Mouse (Mus musculus) heart, embryonic 16.5 days (tissue): ENCODE data around the gene Osbpl10. TPM values are rescaled to one million over a fixed set of nuclear protein-coding genes. Genes with fewer than 3 reads are reported as not detected.

Experiments used
- ATAC-seq: fragments of 200-750 bp; cut with Nextera tagmentation; replicated peaks from 2 replicates; pipeline ENCODE4 v1.8.0; 2017; ENCODE audit warnings: moderate number of reproducible peaks; ENCODE audit not compliant: insufficient read depth, low FRiP score; ENCODE audit errors: extremely low read depth
- H3K27ac ChIP-seq: fragments of 300-500 bp; sonication (generic); 2 replicates; pipeline ENCODE4 v1.5.1; 2014; ENCODE audit warnings: mild to moderate bottlenecking, low read length, control low read depth, moderate library complexity
- H3K27me3 ChIP-seq: fragments of 300-500 bp; sonication (generic); 2 replicates; pipeline ENCODE4 v1.6.1; 2014; ENCODE audit warnings: low read length, mixed read lengths; ENCODE audit not compliant: control insufficient read depth, insufficient read depth
- H3K36me3 ChIP-seq: fragments of 300-500 bp; sonication (generic); 2 replicates; pipeline ENCODE4 v1.6.1; 2014; ENCODE audit not compliant: control insufficient read depth, insufficient read depth
- H3K4me1 ChIP-seq: fragments of 300-500 bp; sonication (generic); 2 replicates; pipeline ENCODE4 v1.6.1; 2014; ENCODE audit warnings: low read length, mixed read lengths; ENCODE audit not compliant: control insufficient read depth, insufficient read depth
- H3K4me2 ChIP-seq: fragments of 300-500 bp; sonication (generic); 2 replicates; pipeline ENCODE4 v1.6.1; 2014; ENCODE audit warnings: low read depth, mild to moderate bottlenecking, control low read depth, low read length
- H3K4me3 ChIP-seq: fragments of 300-500 bp; sonication (generic); 2 replicates; pipeline ENCODE4 v1.5.1; 2014; ENCODE audit warnings: mild to moderate bottlenecking, control low read depth, low read length
- H3K9ac ChIP-seq: fragments of 300-500 bp; sonication (generic); 2 replicates; pipeline ENCODE4 v1.6.1; 2014; ENCODE audit warnings: low read length, control low read depth
- H3K9me3 ChIP-seq: fragments of 300-500 bp; sonication (generic); replicated peaks from 2 replicates; pipeline ENCODE4 v1.6.1; 2016; ENCODE audit warnings: low read length; ENCODE audit not compliant: control insufficient read depth
- WGBS: fragments of 180-500 bp; shearing (Covaris S2); extraction: QIAGEN DNeasy Blood & Tissue Kit; methylation state at CpG from one replicate; pipeline ENCODE4 v1.1.7; 2014; 5-methylcytosine and 5-hydroxymethylcytosine counted together
- polyA plus RNA-seq: library from polyadenylated mRNA; unstranded; fragments of >200 nt; fragmentation: Nextera tagmentation; extraction: Ambion mirVana; gene quantifications from 2 replicates; pipeline ENCODE4 v1.2.1, GENCODE M21; 2015

The Osbpl10 gene
- polyA plus RNA-seq, 1 experiment from 2014 or later = 5.1 TPM

DNA sequence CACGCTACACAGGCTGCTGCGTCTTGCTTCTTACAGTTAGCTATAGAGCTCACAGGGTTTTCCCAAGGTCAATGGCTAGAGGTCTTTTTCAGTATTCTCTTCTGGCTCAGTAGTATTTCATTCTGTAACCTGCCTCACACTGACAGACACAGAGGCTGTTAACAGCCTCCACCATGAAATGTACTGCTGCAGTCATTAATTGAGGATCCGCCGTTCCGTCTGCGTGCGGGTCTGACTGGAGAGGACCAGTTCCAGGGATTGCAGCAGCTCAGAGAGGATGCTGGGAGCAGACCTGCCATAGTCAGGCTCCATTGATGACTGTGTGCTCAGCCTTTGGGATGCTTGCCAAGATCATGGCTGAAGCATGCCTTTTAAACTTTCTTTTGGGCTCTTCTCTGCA is 129.1 kb downstream of the Osbpl10 start:
- Histone ChIP-seq H3K9me3 (no peaks in the 10 kb centered on the region), H3K4me2 (no peak overlapping the region), H3K27ac (no peak overlapping the region), H3K4me1 (0 out of 2 replicates have a peak, but pooled peaks cover 2% of the 10 kb centered on the region), H3K36me3 (no peaks in the 10 kb centered on the region), H3K27me3 (no peaks in the 10 kb centered on the region), H3K9ac (no peak overlapping the region), H3K4me3 (no peak overlapping the region)
- 83% methylated on average over 7 of the region's 7 CpGs for WGBS
- no peak for ATAC-seq

DNA sequence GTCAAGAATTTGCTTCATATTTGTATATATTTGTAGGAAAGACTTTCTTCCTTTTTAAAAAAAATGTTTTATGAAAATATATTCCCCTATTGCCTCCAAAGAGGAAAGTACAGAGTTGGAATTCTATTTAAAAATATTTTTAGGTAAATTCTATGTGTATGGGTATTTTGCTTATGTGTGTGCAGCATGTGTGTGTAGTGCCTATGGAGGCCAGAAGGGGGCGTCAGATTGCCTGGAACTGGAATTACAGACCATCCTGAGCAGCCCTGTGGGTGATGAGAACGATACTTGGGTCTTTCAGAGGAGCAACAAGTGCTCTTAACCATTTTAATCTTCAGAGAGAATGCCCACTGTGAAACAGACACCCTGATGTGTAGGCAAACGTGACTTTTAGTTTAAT is 132.3 kb downstream of the Osbpl10 start:
- no peak for ATAC-seq
- Histone ChIP-seq H3K27me3 (no peaks in the 10 kb centered on the region), H3K4me1 (0 out of 2 replicates have a peak, but pooled peaks cover 2% of the 10 kb centered on the region), H3K27ac (no peak overlapping the region), H3K4me3 (no peak overlapping the region), H3K36me3 (no peaks in the 10 kb centered on the region), H3K4me2 (no peak overlapping the region), H3K9me3 (no peaks in the 10 kb centered on the region), H3K9ac (no peak overlapping the region)
- WGBS = 60% methylated on average over 3 of the region's 3 CpGs

DNA sequence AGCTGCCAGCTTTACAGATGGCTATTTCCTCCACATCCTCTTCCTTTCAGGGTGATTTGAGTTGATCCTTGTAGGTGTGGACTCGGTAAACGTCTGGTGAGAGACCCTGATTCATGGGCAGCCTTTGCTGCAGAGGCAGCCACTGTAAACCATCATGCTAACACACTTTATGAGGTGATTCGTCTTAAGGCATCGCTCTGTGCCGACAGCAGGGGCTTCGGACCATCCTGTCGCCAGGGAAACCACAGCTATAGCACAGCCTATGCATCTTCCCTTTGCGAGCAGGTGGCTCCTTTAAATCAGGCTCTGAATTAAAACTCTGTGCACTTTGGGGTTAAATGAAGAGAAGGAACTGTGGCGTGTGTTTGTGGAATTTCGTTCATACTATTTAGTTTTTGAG is 138.9 kb downstream of the Osbpl10 start:
- Histone ChIP-seq H3K4me1 (peaks cover 13% of the 10 kb centered on the region), H3K27me3 (no peaks in the 10 kb centered on the region), H3K4me3 (no peak overlapping the region), H3K9ac (no peak overlapping the region), H3K9me3 (no peaks in the 10 kb centered on the region), H3K36me3 (no peaks in the 10 kb centered on the region), H3K4me2 (no peak overlapping the region), H3K27ac (no peak overlapping the region)
- ATAC-seq = no peak
- 72% methylated on average over 10 of the region's 10 CpGs for WGBS

DNA sequence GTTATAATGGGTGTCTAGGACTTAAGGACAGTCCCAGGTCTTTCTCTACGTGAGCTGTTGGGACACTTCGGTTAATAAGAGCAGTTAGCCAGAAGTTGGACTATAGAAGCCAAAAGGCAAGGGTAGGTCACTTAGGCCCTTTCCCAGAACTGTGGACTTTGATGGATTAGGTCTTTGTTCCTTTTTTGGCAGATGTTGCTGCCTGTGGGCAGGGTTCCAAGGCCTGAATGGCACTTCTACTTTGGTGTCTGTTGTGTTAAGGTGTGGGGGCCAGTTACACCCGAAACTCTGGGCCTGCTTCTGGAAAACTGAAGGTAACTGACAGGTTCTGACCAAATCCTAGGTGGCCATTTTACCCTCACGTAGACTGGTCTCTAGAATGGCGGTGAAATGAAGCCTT is 141.9 kb downstream of the Osbpl10 start:
- no peak overlapping the region for H3K4me2 ChIP-seq
- no peaks in the 10 kb centered on the region for H3K9me3 ChIP-seq
- no peaks in the 10 kb centered on the region for H3K36me3 ChIP-seq
- peaks cover 13% of the 10 kb centered on the region for H3K4me1 ChIP-seq
- no peak overlapping the region for H3K9ac ChIP-seq
- no peaks in the 10 kb centered on the region for H3K27me3 ChIP-seq
- 66% methylated on average over 5 of the region's 5 CpGs for WGBS
- no peak overlapping the region for H3K4me3 ChIP-seq
- peak; percentile 43; the same call in 1 of the 2 replicates for ATAC-seq
- H3K27ac ChIP-seq = no peak overlapping the region

DNA sequence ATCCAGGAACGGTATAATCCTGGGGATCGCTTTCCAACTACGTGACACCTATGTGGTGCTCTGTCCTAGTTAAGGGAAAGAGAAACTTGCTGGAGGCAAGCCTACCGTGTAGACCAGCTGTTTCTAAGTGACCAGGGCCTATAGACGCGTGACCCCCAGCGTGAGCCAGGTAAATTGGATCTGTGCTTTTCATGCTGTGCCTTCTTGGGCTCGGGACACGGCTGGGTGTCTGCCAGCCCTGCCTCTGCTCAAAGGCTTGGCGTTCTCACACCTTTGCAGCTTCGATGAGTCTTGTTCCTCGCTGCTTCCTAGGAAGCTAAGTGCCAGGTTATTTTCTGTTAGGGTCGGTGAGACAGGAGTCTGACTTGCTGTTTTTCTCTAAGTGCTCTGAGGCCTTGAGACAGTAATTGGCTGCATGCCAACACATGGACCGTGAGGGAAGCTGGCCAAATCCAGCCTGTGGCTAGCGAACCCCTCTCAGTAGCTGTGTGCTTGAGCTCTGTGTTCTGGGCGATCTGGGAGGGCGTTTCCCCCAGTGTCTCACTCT is 142.4 kb downstream of the Osbpl10 start:
- H3K36me3 ChIP-seq = no peaks in the 10 kb centered on the region
- ATAC-seq = peak; percentile 49
- peak overlapping the region; percentile 3; the same call in 1 of the 2 replicates for H3K4me2 ChIP-seq
- no peak overlapping the region for H3K9ac ChIP-seq
- no peak overlapping the region for H3K4me3 ChIP-seq
- WGBS = 39% methylated on average over 17 of the region's 17 CpGs
- peaks cover 13% of the 10 kb centered on the region for H3K4me1 ChIP-seq
- H3K27ac ChIP-seq = no peak overlapping the region
- H3K27me3 ChIP-seq = no peaks in the 10 kb centered on the region
- no peaks in the 10 kb centered on the region for H3K9me3 ChIP-seq

DNA sequence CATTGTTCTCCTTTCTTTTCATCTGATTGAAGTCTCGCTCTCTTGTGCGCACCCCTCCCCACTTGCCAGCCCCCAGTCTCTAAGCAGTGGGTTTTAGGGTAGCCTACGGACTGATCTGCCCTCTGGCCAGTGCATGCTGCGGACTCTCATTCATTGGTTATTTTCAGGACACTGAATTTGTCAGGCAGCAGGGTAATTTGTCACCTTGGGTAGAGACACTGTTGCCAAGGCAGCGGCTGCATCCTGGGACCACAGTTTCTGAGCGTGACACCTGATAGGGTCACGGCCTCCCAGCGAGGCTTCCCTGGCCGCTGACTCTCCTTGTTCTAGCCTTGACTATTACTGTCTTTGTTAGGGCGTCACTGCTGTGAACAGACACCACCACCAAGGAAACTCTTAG is 149.0 kb downstream of the Osbpl10 start:
- ATAC-seq = no peak
- Histone ChIP-seq H3K27me3 (no peaks in the 10 kb centered on the region), H3K27ac (no peak overlapping the region), H3K4me2 (no peak overlapping the region), H3K9me3 (no peaks in the 10 kb centered on the region), H3K4me3 (no peak overlapping the region), H3K4me1 (no peaks in the 10 kb centered on the region), H3K36me3 (no peaks in the 10 kb centered on the region), H3K9ac (no peak overlapping the region)
- 72% methylated on average over 10 of the region's 10 CpGs for WGBS

DNA sequence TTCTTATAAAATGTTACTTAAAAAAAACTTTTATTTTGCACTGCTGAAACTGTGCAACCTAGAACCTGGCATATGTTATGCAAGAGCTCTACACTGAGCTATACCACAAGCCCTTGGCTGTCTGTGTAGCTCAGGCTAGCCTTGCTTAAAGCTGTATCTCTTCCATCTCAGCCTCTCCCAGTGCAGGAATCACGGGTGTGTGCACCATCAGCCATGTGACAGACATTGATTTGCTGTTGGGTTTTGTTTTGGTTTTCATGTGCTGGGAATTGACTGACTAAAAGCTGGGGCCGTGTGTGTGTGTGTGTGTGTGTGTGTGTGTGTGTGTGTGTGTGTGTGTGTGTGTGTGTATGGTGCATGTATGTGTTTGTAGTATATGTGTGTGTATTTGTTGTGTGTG is 155.6 kb downstream of the Osbpl10 start:
- H3K4me3 ChIP-seq = no peak overlapping the region
- H3K27me3 ChIP-seq = no peaks in the 10 kb centered on the region
- H3K9me3 ChIP-seq = no peaks in the 10 kb centered on the region
- no peak for ATAC-seq
- H3K27ac ChIP-seq = no peak overlapping the region
- no peak overlapping the region for H3K4me2 ChIP-seq
- WGBS = 68% methylated on average over 2 of the region's 2 CpGs
- no peaks in the 10 kb centered on the region for H3K4me1 ChIP-seq
- H3K9ac ChIP-seq = no peak overlapping the region
- no peaks in the 10 kb centered on the region for H3K36me3 ChIP-seq

DNA sequence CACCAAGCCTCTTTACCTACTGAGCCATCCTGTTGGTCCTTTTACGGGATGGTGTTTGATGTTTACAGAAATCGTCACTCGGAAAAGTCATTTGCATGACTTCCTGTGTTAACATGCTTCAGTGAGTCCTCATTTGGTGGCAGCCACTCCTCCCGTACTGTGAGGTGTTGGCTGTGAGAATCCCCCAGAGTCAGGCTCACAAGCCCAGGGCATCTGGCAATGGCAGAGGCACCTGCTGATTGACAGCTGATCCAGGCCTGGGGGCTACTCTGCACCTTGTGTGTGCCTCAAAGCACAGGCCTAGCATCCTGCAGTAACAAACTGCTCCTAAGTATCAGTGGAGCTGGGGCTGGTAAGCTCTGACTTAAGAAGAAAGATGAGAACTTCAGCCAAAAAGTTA is 156.4 kb downstream of the Osbpl10 start:
- no peak for ATAC-seq
- WGBS = 60% methylated on average over 4 of the region's 4 CpGs
- Histone ChIP-seq H3K9ac (no peak overlapping the region), H3K4me2 (no peak overlapping the region), H3K36me3 (no peaks in the 10 kb centered on the region), H3K27me3 (no peaks in the 10 kb centered on the region), H3K27ac (no peak overlapping the region), H3K4me3 (no peak overlapping the region), H3K4me1 (no peaks in the 10 kb centered on the region), H3K9me3 (no peaks in the 10 kb centered on the region)

DNA sequence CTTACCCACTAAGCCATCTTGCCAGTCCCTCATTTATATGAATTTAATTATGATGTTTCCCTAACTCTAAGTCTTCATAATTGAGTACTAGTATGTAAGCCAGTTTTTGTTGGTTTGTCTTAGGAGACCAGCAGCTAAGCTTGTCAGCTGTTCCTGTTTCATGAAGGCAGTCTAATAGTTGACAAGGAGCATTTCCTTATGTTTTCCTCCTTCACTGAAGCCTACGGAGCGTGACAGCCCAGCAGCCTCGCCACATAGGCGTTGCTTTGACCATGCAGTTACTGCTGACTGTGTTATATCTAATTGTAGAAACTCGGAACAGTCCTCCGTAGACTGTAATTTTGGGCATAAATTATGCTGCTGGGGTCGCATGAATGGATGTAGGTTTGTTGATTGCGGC is 157.0 kb downstream of the Osbpl10 start:
- Histone ChIP-seq H3K36me3 (no peaks in the 10 kb centered on the region), H3K9ac (no peak overlapping the region), H3K27ac (no peak overlapping the region), H3K27me3 (no peaks in the 10 kb centered on the region), H3K4me2 (no peak overlapping the region), H3K4me3 (no peak overlapping the region), H3K9me3 (no peaks in the 10 kb centered on the region), H3K4me1 (no peaks in the 10 kb centered on the region)
- 88% methylated on average over 8 of the region's 8 CpGs for WGBS
- no peak for ATAC-seq
